Mouse (Mus musculus) ovary, postnatal 36 days (tissue): ENCODE measurements around the gene Man2a1.

ENCODE experiments used
- DNase-seq: peaks from one replicate; pipeline ENCODE4 v3.0.0; 2022; ENCODE audit warnings: low spot score, mixed read lengths

Man2a1 gene

GRCm38 (mm10) chr17:64630506-64630905, 30.0 kb downstream of the Man2a1 start:
- no peak for DNase-seq

- DNase-seq: no peak
These were observed 37.5 kb downstream of the Man2a1 start for GRCm38 (mm10) chr17:64637868-64638537.

DNA sequence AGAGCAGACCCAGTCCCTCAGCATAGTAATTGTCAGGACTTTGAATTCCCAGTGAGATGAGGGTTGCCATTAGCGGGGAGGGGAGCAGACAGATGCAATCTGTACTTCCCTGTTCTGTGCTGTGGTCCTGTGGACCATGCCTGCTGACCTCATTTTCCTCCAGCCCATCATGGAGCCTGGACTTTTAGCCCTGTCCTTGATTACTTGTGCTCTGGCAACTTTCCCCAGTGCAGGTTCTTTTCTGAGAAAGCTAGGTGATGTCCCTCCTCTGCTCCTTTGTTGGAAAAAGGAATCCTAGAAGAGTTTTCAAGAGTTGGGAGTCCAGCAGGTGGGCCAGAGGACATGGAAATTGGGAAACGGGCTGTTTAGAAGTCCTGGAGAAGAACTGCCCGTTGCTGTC, 40.8 kb downstream of the Man2a1 start:
- no peak for DNase-seq

DNA sequence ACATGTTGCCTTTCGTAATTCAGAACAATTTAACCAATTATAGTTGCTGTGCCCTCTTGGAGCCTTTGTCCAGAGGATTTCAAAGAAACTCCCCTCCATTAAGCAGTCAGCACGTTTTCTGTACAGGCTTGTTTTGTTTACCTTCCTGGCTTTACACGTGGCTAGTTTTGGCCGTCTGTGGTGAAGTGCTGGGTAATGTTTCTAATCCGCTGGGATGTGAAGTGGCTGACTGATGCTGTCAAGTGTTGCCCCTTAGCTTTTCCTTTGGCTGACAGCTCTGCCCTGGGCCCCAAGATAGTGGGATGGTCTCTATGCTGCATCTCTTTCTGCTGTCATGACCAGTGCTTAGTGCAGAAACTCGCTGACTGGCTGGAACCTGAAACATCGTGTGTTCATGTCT, 43.1 kb downstream of the Man2a1 start:
- DNase-seq: no peak

GRCm38 (mm10) chr17:64644888-64645605, 44.5 kb downstream of the Man2a1 start:
- no peak for DNase-seq

GRCm38 (mm10) chr17:64647396-64647795, 46.9 kb downstream of the Man2a1 start:
- DNase-seq: no peak

GRCm38 (mm10) chr17:64650702-64651101, 50.2 kb downstream of the Man2a1 start:
- no peak for DNase-seq

DNA sequence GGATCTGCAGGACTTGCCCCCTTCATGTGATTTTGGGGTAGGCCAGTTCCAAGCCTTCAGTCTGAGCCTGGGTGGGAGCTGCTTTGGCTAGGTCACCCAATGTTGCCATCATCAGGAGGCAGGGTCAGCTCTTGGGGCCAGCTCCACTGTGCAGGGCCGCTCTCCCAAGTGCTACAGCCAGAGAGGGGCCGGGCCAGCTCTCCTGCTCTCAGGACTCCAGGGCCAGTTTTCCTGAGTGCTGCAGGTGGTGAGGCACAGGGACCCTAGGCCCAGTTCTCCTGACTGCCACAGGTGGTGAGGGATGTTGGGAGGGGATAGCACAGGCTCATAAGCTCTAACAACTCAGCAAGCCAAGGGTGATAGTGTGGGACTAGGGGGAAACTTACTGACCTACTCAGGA, 53.1 kb downstream of the Man2a1 start:
- DNase-seq: no peak

- DNase-seq: no peak
These were observed 59.1 kb downstream of the Man2a1 start for GRCm38 (mm10) chr17:64659682-64660081.

DNA sequence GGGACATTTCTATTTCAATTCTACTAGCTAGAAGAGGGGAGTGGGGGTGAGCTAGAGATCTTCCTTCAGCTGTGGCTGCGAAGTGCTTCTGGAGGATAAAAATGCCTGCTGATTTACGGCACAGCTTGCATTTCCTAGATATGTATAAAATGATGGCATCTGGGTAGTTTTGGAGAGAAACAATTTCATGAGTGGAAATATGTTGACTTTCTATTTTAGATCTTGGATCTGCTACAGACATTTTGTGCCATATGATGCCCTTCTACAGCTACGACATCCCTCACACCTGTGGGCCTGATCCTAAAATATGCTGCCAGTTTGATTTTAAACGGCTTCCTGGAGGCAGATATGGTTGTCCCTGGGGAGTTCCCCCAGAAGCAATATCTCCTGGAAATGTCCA, 66.0 kb downstream of the Man2a1 start:
- no peak for DNase-seq

- DNase-seq: no peak
These were observed 68.0 kb downstream of the Man2a1 start for GRCm38 (mm10) chr17:64668504-64668903.

GRCm38 (mm10) chr17:64674401-64674800, 73.9 kb downstream of the Man2a1 start:
- no peak for DNase-seq

DNA sequence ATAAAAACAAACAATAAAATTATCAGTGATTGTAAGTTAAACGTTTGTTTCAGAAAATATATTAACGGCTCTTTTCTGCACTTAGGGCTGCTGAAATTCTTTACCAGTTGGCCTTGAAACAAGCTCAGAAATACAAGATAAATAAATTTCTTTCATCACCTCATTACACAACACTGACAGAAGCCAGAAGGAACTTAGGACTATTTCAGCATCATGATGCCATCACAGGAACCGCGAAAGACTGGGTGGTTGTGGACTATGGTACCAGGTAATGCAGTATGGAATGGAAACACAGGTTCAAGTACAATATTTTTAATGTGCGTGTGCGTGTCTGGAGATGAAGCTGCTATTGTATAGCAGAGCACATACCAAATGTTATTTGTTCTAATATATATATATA, 74.4 kb downstream of the Man2a1 start:
- DNase-seq: no peak

DNA sequence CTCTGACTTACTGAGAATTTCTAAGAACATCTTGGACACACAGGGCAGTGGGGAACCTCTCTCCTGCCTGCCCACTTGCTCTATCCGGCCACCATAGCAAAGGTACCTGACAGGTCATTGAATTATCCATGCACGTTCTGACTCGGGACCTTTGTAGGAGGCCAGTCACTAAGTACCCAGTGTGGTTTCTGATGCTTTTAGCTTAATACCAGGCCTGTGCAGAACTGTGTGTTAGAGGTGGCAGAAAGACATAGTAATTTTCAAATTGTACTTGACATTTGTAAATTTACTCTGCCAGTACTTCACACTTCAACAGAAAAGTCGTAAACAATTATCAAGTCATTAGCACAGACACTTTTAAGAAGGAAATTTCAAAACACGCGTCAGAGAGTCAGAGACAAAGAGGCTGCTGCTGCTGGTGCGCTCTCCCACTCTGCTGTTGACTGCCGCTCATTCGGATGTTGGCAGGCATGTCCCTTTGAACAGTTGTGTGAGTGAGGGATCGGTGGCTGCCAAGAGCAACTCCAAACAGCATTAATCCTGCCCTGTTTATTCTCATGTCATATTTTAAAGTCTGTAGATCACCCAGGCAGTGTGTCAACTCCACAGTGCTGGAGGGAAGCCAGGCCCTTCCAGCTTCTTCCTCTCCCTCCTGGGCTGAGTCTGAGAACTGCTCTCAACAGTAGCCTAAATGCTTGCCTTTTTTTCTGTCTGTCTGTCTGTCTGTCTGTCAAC, 76.4 kb downstream of the Man2a1 start:
- peak; percentile 5 for DNase-seq

GRCm38 (mm10) chr17:64681461-64681860, 80.9 kb downstream of the Man2a1 start:
- DNase-seq: no peak

- DNase-seq: peak; percentile 9
These were observed 81.4 kb downstream of the Man2a1 start for GRCm38 (mm10) chr17:64681927-64682326.

DNA sequence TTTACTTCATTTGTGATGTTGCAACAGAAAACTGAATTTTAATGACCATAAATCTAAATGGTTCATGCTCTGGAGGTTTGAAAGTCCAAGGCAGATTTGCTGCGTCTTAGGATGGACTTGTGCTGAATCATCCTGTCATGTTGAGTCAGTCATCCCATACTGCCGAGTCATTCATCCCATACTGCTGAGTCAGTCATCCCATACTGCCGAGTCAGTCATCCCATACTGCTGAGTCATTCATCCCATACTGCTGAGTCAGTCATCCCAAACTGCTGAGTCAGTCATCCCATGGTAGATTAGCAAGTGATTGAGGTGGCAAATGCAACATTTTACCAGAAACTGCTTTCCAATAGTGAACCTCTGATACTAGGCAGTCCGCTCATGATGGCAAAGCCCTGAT, 83.6 kb downstream of the Man2a1 start:
- DNase-seq: no peak

GRCm38 (mm10) chr17:64685216-64685903, 84.8 kb downstream of the Man2a1 start:
- peak; percentile 38 for DNase-seq

DNA sequence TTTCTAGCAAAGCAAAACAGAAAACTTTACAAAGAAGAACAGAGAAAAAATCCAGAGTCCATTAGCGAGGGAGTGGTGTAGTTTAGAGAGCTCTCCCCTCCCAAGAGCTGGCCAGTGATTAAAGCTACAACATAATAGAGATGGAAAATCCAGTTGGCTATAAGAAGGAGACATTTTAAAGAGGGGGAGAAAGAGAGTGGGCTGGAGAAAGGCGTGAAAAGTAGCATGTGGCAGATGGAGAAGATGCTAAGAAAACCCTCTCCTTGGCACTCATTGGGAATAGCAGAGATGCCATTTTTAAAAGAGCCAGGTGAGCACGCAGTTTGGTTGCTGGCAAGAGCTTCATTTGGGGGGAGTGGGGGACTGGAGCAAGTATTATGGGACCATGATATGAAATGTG, 89.1 kb downstream of the Man2a1 start:
- no peak for DNase-seq

GRCm38 (mm10) chr17:64697277-64697831, 96.8 kb downstream of the Man2a1 start:
- no peak for DNase-seq

DNA sequence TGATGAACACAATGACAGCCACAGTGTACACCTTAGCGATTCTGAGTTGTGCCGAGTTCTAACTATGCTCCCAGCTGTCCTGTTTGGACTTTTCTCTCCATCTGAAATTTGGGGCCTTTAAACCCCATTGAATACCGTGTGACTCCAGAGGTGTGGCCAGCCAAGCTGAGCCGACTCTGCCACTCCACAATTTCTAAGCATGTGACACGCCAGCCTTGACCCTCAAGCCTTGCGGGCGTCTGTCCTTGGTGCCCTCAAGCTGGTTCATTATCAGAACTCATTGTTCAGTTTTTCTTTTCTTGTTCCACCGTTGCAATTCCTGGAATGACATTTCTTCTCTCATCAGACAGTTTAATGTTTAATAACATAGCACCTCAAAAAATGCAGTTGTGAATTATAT, 98.0 kb downstream of the Man2a1 start:
- no peak for DNase-seq

- no peak for DNase-seq
These were observed 103.2 kb downstream of the Man2a1 start for GRCm38 (mm10) chr17:64703649-64704230.
